Mouse (Mus musculus): ENCODE results near the gene Optc.

The Optc gene

GRCm38 (mm10) chr1:133907949-133908658 is at the start of gene Optc:
Optc (minus strand) TSS chr1:133907999.
- DNase-seq (ENCODE audit: low read depth in 2 of 2, low spot score in 2 of 2): no peak

- no peak for DNase-seq (ENCODE audit: low read depth in 2 of 2, low spot score in 2 of 2)
These were observed 46.2 kb upstream of the Optc start for GRCm38 (mm10) chr1:133954009-133954408.

GRCm38 (mm10) chr1:133953261-133953742 is 45.5 kb upstream of the Optc start:
- no peak for DNase-seq (ENCODE audit: low read depth in 2 of 2, low spot score in 2 of 2)

GRCm38 (mm10) chr1:133951598-133951997 is 43.8 kb upstream of the Optc start:
- no peak for DNase-seq (ENCODE audit: low read depth in 2 of 2, low spot score in 2 of 2)

GRCm38 (mm10) chr1:133950061-133950782 is 42.4 kb upstream of the Optc start:
- no peak for DNase-seq (ENCODE audit: low read depth in 2 of 2, low spot score in 2 of 2)

DNA sequence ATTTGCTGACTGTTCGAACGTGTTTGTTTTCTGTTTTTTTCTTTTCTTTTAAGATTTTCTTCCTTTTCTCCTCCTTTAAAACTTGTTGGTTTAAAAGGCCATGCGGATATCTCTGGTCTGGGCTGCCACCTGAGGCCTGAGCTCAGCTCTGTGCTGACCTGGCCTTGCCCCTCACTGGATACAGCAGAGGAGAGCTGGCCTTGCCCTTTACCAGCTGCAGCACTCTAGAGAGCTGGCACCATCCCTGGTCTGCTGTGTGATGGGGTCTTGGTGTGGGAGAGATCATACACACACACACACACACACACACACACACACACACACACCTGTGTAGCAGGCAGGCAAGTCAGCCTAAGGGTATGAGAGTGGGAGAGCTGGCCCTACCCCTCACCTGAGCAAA is 37.3 kb upstream of the Optc start:
- DNase-seq (ENCODE audit: low read depth in 2 of 2, low spot score in 2 of 2): no peak

DNA sequence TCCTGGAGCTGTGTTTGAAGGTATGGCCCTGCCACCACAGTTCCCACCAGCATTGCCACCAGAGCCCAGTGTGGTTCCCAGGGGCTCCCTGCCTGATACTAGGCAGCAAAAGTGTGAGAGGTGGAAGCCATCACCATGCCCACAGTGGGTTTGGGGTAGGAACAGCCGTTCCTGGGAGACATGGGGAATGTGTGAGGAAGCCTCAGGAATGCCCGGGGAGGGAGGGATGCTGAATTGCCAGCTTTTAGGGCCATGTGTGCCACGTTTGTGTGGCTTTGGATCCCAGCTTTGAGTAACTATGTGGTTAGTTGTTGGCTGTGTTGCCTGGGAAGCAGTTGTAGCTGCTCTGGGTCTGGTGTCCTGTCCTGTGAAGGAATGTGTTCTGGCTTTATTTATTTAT is 34.1 kb upstream of the Optc start:
- no peak for DNase-seq (ENCODE audit: low read depth in 2 of 2, low spot score in 2 of 2)

GRCm38 (mm10) chr1:133941158-133941860 is 33.5 kb upstream of the Optc start:
- DNase-seq (ENCODE audit: low read depth in 2 of 2, low spot score in 2 of 2): no peak

DNA sequence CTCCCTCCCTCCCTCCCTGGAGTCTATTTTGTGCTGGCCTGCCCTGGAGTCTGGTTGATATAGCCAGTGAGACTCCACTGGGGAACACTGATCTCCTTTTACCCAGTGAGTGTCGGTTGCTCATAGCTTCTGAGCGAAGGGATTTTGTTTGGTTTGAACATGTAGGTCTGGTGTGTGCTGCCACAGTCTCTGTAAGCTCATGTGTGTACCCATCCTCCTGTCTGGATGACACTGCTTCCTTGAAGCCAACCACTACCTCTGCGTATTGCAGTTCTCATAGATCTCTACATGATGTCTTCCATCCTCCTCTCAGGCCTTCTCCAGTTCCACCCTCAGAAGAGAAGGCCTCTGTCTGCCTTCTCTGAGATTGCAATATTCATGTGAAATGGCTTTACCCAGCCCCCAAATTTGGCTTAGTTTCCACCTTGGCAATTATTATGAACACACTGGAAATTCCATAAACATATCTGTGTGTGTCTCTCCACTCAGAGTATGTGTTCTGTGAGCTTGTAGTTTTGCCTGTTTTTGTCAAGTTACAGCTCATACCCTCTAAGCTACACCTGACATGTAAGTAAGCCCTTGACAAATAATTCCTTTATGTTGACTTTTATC is 32.8 kb upstream of the Optc start:
- no peak for DNase-seq (ENCODE audit: low read depth in 2 of 2, low spot score in 2 of 2)

DNA sequence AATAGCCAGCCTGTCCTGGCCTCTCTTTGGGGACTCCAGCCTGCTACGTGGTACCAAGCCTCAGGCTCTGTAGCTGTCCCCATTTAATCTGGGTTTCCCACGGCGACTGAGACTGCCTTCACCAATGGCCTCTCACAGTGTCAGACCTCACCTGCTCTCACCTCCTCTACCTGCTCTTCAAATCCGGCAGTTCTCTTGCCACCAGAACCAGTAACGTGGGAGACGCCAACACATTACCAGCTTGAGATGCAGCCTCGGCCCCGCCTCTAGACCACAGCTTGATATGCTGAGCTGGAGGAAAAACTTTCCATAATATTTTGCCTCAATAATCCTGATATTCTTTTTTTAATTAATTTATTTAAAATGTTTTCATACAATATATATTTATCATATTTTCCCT is 31.9 kb upstream of the Optc start:
- no peak for DNase-seq (ENCODE audit: low read depth in 2 of 2, low spot score in 2 of 2)

- DNase-seq (ENCODE audit: low read depth in 2 of 2, low spot score in 2 of 2): no peak
These were observed 28.4 kb upstream of the Optc start for GRCm38 (mm10) chr1:133936169-133936568.

DNA sequence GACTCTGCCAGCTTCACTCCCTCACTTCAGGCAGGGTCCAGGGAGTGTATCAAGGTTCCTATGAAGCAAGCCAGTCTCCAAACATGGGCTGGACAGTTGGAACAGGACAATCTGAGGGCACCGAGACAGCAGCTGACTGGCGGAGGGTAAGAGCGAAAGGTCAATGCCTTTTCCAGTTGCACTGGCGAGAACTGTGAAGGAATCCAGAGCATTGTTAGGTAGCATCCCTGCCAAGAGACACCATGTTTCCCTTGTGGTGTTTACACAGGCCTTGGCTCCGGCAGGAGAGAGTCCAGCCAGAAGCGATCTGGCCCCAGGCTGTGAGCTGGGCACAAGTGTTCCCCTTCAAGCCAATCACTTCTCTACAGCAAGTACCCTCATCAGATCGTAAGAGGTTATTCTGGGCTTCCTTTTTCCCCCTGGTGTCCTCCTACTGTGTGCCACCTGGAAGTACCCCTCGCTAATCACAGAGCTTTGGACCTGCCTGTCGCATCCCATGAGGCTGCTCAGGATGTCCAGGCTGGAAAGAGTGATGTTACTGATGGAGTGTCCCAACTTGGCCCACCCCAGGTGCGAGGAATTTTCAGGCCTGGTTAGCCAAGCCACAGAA is 26.7 kb upstream of the Optc start:
- DNase-seq (ENCODE audit: low read depth in 2 of 2, low spot score in 2 of 2): no peak

DNA sequence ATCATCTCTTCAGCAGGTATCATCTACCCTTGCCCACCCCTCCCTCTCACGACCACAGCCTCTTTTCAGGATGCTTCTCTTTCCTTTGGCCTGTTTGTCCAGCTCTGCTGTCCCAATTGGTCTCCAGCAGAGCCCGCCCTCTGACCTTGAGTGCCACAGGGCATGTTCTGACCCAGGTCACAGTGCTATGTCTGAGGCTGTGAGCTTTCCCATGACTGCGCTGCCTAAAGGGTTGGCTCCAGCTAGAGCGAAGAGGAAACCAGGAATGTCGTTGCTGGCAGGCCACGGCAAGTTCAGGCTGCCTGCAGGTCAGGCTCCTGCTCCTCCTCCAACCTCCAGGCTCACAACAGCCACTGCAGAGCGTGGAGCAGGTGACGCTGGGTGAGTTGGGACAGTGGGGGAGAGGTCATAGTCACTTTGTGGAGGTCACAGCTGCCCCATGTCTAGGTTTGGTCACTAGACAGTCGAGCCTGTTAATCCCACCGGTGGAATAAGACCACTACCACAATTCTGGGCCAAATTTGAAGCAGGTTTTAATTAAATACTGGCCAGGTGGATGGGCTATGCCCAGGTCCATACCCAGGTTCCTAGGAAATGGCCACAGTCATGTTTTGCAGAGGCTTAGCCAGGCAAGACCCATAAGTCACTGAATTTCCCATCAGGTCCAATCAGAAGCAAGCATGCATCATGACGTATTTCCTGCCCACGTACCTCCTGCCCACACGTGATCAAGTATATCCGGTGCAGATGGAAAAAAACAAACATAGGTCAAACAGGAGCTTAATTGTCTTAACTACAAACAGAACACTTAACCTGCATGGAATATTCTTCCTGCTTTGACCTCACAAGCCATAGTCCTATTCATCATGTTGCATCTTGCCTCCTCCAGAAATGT is 25.7 kb upstream of the Optc start:
- no peak for DNase-seq (ENCODE audit: low read depth in 2 of 2, low spot score in 2 of 2)

DNA sequence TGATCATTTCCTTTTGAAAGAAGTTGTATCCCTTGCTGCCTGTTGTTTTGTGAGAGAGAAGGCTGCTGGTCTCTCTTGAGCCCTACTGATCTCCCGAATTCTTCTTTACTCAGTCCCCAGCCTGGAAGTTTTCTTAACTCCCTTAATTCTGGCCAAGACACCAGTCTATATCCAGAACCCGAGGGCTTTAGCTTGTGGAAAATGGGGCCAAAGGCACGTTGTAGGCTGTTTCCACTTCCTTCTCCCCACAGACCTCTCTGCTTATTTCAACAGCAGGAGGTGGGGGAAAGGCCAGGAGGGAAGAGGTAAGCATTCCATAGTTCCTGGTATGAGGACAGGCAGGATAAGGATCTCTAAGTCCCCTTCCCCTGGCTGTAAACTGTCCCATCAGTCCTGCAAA is 22.2 kb upstream of the Optc start:
- DNase-seq (ENCODE audit: low read depth in 2 of 2, low spot score in 2 of 2): no peak

- DNase-seq (ENCODE audit: low read depth in 2 of 2, low spot score in 2 of 2): no peak
These were observed 17.4 kb upstream of the Optc start for GRCm38 (mm10) chr1:133925223-133925622.

DNA sequence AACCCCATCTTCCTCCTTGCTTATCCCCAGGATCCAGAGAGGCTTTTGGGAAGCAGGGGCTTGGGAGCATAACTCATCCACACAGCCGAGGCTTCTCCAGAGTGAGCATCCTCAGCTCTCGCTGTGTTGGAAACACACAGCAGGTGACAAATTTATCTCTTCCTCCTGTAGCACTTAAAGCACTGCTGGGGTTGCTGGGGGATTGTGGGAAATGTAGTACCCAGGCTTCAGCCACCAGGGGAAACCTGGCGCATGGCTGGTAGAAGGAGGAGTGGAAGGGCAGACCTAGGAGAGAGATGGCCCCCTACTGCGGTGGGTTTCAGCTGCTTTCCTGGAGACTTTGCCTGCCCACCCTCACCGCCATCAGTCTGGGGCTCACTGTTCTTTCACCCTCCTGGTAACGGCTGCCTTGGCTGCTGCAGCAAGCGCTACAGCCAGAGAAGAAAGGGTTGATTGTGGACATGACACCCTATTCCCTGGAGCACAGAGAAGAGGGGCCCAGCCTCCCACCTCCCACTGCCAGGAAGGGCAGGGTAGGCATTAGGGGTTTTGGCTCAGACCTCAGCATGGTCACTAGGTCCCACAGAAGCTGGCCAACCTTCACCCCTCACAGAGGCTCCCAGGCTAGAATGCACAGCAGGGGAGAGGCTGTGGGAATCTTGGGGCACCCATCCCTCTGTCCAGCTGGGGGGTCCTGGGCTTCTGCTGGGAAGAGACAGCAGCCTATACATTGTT is 16.5 kb upstream of the Optc start:
- DNase-seq (ENCODE audit: low read depth in 2 of 2, low spot score in 2 of 2): no peak

DNA sequence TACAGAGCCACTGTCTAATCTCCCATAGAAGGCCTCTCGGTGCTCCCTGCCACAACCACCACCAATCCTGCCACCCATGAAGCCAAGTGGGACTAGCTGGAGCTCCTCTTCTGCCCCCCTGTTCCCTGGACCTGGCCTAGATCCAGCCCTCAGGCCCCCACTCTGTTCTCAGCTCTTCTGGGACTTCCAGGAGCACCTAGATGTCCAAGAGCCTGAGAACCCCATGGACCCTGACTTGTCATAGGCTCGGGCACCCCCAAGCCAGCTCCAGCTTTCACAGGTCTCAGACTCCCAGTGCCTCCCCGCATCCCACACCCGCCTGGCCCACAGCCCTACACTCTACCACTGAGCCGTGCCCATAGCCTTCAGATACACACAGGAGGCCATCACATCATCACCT is 15.3 kb upstream of the Optc start:
- DNase-seq (ENCODE audit: low read depth in 2 of 2, low spot score in 2 of 2): no peak

GRCm38 (mm10) chr1:133921304-133921751 is 13.5 kb upstream of the Optc start, which contains the start of gene Prelp:
Prelp (minus strand) TSS chr1:133921414.
- DNase-seq (ENCODE audit: low read depth in 2 of 2, low spot score in 2 of 2): no peak

DNA sequence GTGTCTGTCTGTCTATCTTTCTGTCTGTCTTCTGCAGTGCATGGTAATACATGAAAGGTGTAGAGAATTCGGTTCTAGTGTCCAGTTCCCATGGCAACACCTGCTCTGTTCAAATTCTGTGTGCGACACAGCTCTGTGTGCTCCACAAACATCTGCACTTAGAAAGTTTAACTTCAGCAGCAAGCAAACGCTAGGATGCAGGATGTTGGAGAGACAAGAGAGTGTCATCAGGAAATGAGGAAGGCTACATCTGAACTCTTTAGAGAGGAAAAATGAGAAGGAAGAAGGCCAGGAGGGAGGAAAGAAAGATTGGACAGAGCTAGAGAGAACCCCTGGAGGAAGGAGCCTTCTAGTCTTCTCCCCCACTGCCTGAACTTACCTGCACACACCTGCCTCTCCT is 13.1 kb upstream of the Optc start:
- DNase-seq (ENCODE audit: low read depth in 2 of 2, low spot score in 2 of 2): no peak
